27 mouse cellular contexts compared by ENCODE assay signal in the genomic region with DNA sequence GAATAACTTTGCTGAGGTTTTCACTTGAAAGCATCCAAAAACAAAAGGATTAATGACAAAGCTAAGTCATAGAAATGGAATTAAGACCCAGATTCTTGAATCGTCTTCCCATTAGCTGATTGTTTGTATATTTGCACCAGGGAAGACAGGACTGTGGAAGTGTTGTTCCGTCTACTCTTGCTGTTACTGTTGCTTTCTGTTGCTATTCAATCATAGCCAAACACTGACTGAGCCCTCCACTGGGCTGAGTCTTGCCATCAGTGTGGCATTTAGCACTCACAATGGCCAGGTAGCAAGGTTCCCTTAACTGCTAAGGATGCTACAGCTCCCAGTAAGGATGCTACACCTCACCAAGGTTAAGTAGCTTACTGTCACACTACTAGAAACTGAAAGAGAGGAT. TPM values are rescaled to one million over a fixed set of nuclear protein-coding genes. Genes with fewer than 3 reads are reported as not detected.
"Had no signal": no experiment of that assay in that cellular context is flagged by ENCODE, and none has a peak within 500 bp of the region (broad histone marks: within the 10 kb centered on the region; RNA-seq: fewer than 3 reads in every experiment).

No protein-coding gene starts in this region.

- H3K4me2 ChIP-seq: embryonic facial prominence, embryonic 12.5 days; embryonic facial prominence, embryonic 13.5 days; embryonic facial prominence, embryonic 15.5 days; forebrain, embryonic 12.5 days; forebrain, embryonic 13.5 days; forebrain, embryonic 15.5 days had no signal

- H3K9me3 ChIP-seq: embryonic facial prominence, embryonic 10.5 days; embryonic facial prominence, embryonic 12.5 days; embryonic facial prominence, embryonic 13.5 days; embryonic facial prominence, embryonic 15.5 days; forebrain, embryonic 10.5 days; forebrain, embryonic 12.5 days; forebrain, embryonic 13.5 days; forebrain, embryonic 15.5 days had no signal

- H3K4me3 ChIP-seq: embryonic facial prominence, embryonic 10.5 days; embryonic facial prominence, embryonic 12.5 days; embryonic facial prominence, embryonic 13.5 days; embryonic facial prominence, embryonic 15.5 days; erythroblast, embryonic 14.5 days; forebrain, embryonic 10.5 days; forebrain, embryonic 12.5 days; forebrain, embryonic 13.5 days; forebrain, embryonic 15.5 days; gastrocnemius, adult 2 months; heart, adult 2 months had no signal

- DNase-seq: cerebellum, adult 8-10 months; cerebellum, adult 9-10 months; cerebellum, adult 9-11 months; cerebellum, postnatal 10 days; cerebellum, postnatal 14 days; cerebellum, postnatal 25 days; cerebellum, postnatal 36 days; embryo, embryonic 11 days; forebrain, postnatal 0 days; gastrocnemius, adult 2 months; gastrocnemius, postnatal 10 days; gastrocnemius, postnatal 14 days; gastrocnemius, postnatal 25 days; gastrocnemius, postnatal 36 days; heart, adult 18-20 months; heart, adult 2 months had no signal

- ATAC-seq: forebrain, embryonic 13.5 days; forebrain, embryonic 14.5 days; forebrain, embryonic 15.5 days; forebrain, embryonic 16.5 days; forebrain, postnatal 0 days had no signal

- H3K9ac ChIP-seq: embryonic facial prominence, embryonic 12.5 days; embryonic facial prominence, embryonic 13.5 days; embryonic facial prominence, embryonic 15.5 days; forebrain, embryonic 12.5 days; forebrain, embryonic 13.5 days; forebrain, embryonic 15.5 days; forebrain, postnatal 0 days had no signal

- H3K36me3 ChIP-seq: embryonic facial prominence, embryonic 10.5 days; embryonic facial prominence, embryonic 12.5 days; embryonic facial prominence, embryonic 13.5 days; embryonic facial prominence, embryonic 15.5 days; forebrain, embryonic 10.5 days; forebrain, embryonic 12.5 days; forebrain, embryonic 15.5 days had no signal

- H3K27ac ChIP-seq: embryonic facial prominence, embryonic 10.5 days; embryonic facial prominence, embryonic 12.5 days; embryonic facial prominence, embryonic 13.5 days; embryonic facial prominence, embryonic 15.5 days; forebrain, embryonic 10.5 days; forebrain, embryonic 12.5 days; forebrain, embryonic 13.5 days; forebrain, embryonic 15.5 days; gastrocnemius, adult 2 months; heart, adult 2 months had no signal

- H3K27me3 ChIP-seq: embryonic facial prominence, embryonic 12.5 days; embryonic facial prominence, embryonic 15.5 days; forebrain, embryonic 12.5 days; forebrain, embryonic 13.5 days; forebrain, embryonic 15.5 days had no signal

- H3K4me1 ChIP-seq: embryonic facial prominence, embryonic 12.5 days; embryonic facial prominence, embryonic 13.5 days; embryonic facial prominence, embryonic 15.5 days; forebrain, embryonic 10.5 days; forebrain, embryonic 12.5 days; forebrain, embryonic 13.5 days; forebrain, embryonic 15.5 days had no signal

RNA-seq across cellular contexts. Expression of gene Slc1a1, which starts 25.4 kb away (rescaled TPM):
- polyA plus RNA-seq: erythroblast, embryonic 14.5 days had no signal
